Mouse (Mus musculus) midbrain, embryonic 10.5 days (tissue): ENCODE data around the gene Hdac11. TPM values are rescaled to one million over a fixed set of nuclear protein-coding genes. Genes with fewer than 3 reads are reported as not detected.
"Not testable (repeated sequence)": the region's sequence is repeated elsewhere in the genome, so short reads cannot be mapped to it uniquely, and the experiment has no call there.

ENCODE experiments used
- DNase-seq: peaks from one replicate; pipeline ENCODE4 v3.0.0-alpha.2; 2017; ENCODE audit warnings: low spot score
- H3K27ac ChIP-seq: fragments of 300-500 bp; sonication (generic); replicated peaks from 2 replicates; pipeline ENCODE4 v1.5.1; 2016; ENCODE audit warnings: mild to moderate bottlenecking
- H3K27me3 ChIP-seq: fragments of 300-500 bp; sonication (generic); 2 replicates; pipeline ENCODE4 v1.6.1; 2016; ENCODE audit warnings: low read depth, mild to moderate bottlenecking; ENCODE audit not compliant: poor library complexity, severe bottlenecking
- H3K36me3 ChIP-seq: fragments of 300-500 bp; sonication (generic); 2 replicates; pipeline ENCODE4 v1.6.1; 2016; ENCODE audit warnings: mild to moderate bottlenecking, moderate library complexity
- H3K4me1 ChIP-seq: fragments of 300-500 bp; sonication (generic); 2 replicates; pipeline ENCODE4 v1.6.1; 2016
- H3K4me3 ChIP-seq: fragments of 300-500 bp; sonication (generic); 2 replicates; pipeline ENCODE4 v1.5.1; 2016; ENCODE audit warnings: mild to moderate bottlenecking, moderate library complexity
- H3K9me3 ChIP-seq: fragments of 300-500 bp; sonication (generic); replicated peaks from 2 replicates; pipeline ENCODE4 v1.6.1; 2016; ENCODE audit warnings: mild to moderate bottlenecking
- WGBS: fragments of 180-500 bp; shearing (Covaris S2); methylation state at CpG from one replicate; pipeline ENCODE4 v1.1.7; 2016; 5-methylcytosine and 5-hydroxymethylcytosine counted together
- polyA plus RNA-seq: library from polyadenylated mRNA; unstranded; fragments of >200 nt; fragmentation: Nextera tagmentation; extraction: Ambion mirVana; gene quantifications from 2 replicates; pipeline ENCODE4 v1.2.1, GENCODE M21; 2016

Gene Hdac11
- polyA plus RNA-seq, 1 experiment from 2014 or later = 9.4 TPM

- Histone ChIP-seq H3K9me3 (0 out of 2 replicates have a peak, but pooled peaks cover 4% of the 10 kb centered on the region), H3K4me1 (peaks cover 38% of the 10 kb centered on the region), H3K27ac (peak overlapping the region; percentile 90), H3K27me3 (peaks cover 28% of the 10 kb centered on the region), H3K36me3 (peaks cover 4% of the 10 kb centered on the region; the same call in 1 of the 2 replicates), H3K4me3 (peak overlapping the region; percentile 64)
- no peak for DNase-seq
- WGBS = 4% methylated on average over 9 of the region's 9 CpGs
Observed at GRCm38 (mm10) chr6:91117149-91117548, 39.3 kb upstream of the Hdac11 start.

GRCm38 (mm10) chr6:91118526-91118925 lies 37.9 kb upstream of the Hdac11 start:
- Histone ChIP-seq H3K27me3 (peaks cover 28% of the 10 kb centered on the region), H3K9me3 (0 out of 2 replicates have a peak, but pooled peaks cover 4% of the 10 kb centered on the region), H3K27ac (no peak overlapping the region), H3K4me3 (no peak overlapping the region), H3K36me3 (no peaks in the 10 kb centered on the region), H3K4me1 (peaks cover 38% of the 10 kb centered on the region)
- DNase-seq = no peak

GRCm38 (mm10) chr6:91120206-91120605 lies 36.3 kb upstream of the Hdac11 start:
- peaks cover 35% of the 10 kb centered on the region for H3K4me1 ChIP-seq
- DNase-seq = no peak
- no peaks in the 10 kb centered on the region for H3K36me3 ChIP-seq
- WGBS = 72% methylated on average over 2 of the region's 2 CpGs
- 0 out of 2 replicates have a peak, but pooled peaks cover 4% of the 10 kb centered on the region for H3K9me3 ChIP-seq
- H3K27me3 ChIP-seq = peaks cover 28% of the 10 kb centered on the region
- H3K4me3 ChIP-seq = no peak overlapping the region
- no peak overlapping the region for H3K27ac ChIP-seq

GRCm38 (mm10) chr6:91121089-91121488 lies 35.4 kb upstream of the Hdac11 start:
- H3K4me1 ChIP-seq = peaks cover 27% of the 10 kb centered on the region
- H3K27me3 ChIP-seq = peaks cover 23% of the 10 kb centered on the region
- not testable (repeated sequence) for H3K27ac ChIP-seq, H3K4me3 ChIP-seq, H3K9me3 ChIP-seq, DNase-seq, H3K36me3 ChIP-seq
- 92% methylated on average over 7 of the region's 7 CpGs for whole genome bisulfite sequencing

- H3K27me3 ChIP-seq = peaks cover 9% of the 10 kb centered on the region; the same call in 1 of the 2 replicates
- H3K4me3 ChIP-seq = no peak overlapping the region
- 0 out of 2 replicates have a peak, but pooled peaks cover 4% of the 10 kb centered on the region for H3K9me3 ChIP-seq
- H3K4me1 ChIP-seq = peaks cover 6% of the 10 kb centered on the region; the same call in 1 of the 2 replicates
- 85% methylated on average over 3 of the region's 3 CpGs for WGBS
- no peak for DNase-seq
- no peaks in the 10 kb centered on the region for H3K36me3 ChIP-seq
- H3K27ac ChIP-seq = no peak overlapping the region
Observed at GRCm38 (mm10) chr6:91123453-91123852, 33.0 kb upstream of the Hdac11 start.

GRCm38 (mm10) chr6:91124286-91125227 lies 31.9 kb upstream of the Hdac11 start:
- Histone ChIP-seq H3K9me3 (0 out of 2 replicates have a peak, but pooled peaks cover 4% of the 10 kb centered on the region), H3K4me3 (no peak overlapping the region), H3K36me3 (no peaks in the 10 kb centered on the region), H3K27ac (no peak overlapping the region), H3K27me3 (no peaks in the 10 kb centered on the region), H3K4me1 (peaks cover 6% of the 10 kb centered on the region; the same call in 1 of the 2 replicates)
- WGBS = 49% methylated on average over 7 of the region's 7 CpGs
- no peak for DNase-seq

- no peak overlapping the region for H3K4me3 ChIP-seq
- WGBS = 89% methylated on average over 2 of the region's 2 CpGs
- no peaks in the 10 kb centered on the region for H3K36me3 ChIP-seq
Observed at GRCm38 (mm10) chr6:91125228-91125585, 31.3 kb upstream of the Hdac11 start.

GRCm38 (mm10) chr6:91128996-91129395 lies 27.5 kb upstream of the Hdac11 start:
- Histone ChIP-seq H3K4me1 (peaks cover 6% of the 10 kb centered on the region; the same call in 1 of the 2 replicates), H3K4me3 (no peak overlapping the region), H3K27ac (no peak overlapping the region), H3K9me3 (no peaks in the 10 kb centered on the region), H3K36me3 (no peaks in the 10 kb centered on the region), H3K27me3 (no peaks in the 10 kb centered on the region)
- 51% methylated on average over 4 of the region's 4 CpGs for WGBS
- no peak for DNase-seq

More at GRCm38 (mm10) chr6:91125228-91125585, 31.3 kb upstream of the Hdac11 start:
- Histone ChIP-seq H3K27ac (no peak overlapping the region), H3K4me1 (peaks cover 6% of the 10 kb centered on the region; the same call in 1 of the 2 replicates), H3K9me3 (0 out of 2 replicates have a peak, but pooled peaks cover 4% of the 10 kb centered on the region), H3K27me3 (no peaks in the 10 kb centered on the region)
- no peak for DNase-seq

GRCm38 (mm10) chr6:91130856-91131255 lies 25.6 kb upstream of the Hdac11 start:
- DNase-seq = no peak
- Histone ChIP-seq H3K4me1 (no peaks in the 10 kb centered on the region), H3K36me3 (no peaks in the 10 kb centered on the region), H3K4me3 (no peak overlapping the region), H3K27me3 (no peaks in the 10 kb centered on the region), H3K27ac (no peak overlapping the region), H3K9me3 (no peaks in the 10 kb centered on the region)
- 60% methylated on average over 1 of the region's 1 CpGs for WGBS

GRCm38 (mm10) chr6:91137343-91137956 lies 19.0 kb upstream of the Hdac11 start:
- no peaks in the 10 kb centered on the region for H3K4me1 ChIP-seq
- H3K9me3 ChIP-seq = no peaks in the 10 kb centered on the region
- 87% methylated on average over 10 of the region's 10 CpGs for whole genome bisulfite sequencing
- H3K27ac ChIP-seq = no peak overlapping the region
- DNase-seq = no peak
- no peaks in the 10 kb centered on the region for H3K27me3 ChIP-seq
- H3K36me3 ChIP-seq = no peaks in the 10 kb centered on the region
- no peak overlapping the region for H3K4me3 ChIP-seq

GRCm38 (mm10) chr6:91139846-91140245 lies 16.6 kb upstream of the Hdac11 start:
- Histone ChIP-seq H3K36me3 (no peaks in the 10 kb centered on the region), H3K27me3 (no peaks in the 10 kb centered on the region), H3K4me3 (no peak overlapping the region), H3K9me3 (no peaks in the 10 kb centered on the region), H3K27ac (no peak overlapping the region), H3K4me1 (no peaks in the 10 kb centered on the region)
- 34% methylated on average over 4 of the region's 4 CpGs for WGBS
- DNase-seq = peak; percentile 63

GRCm38 (mm10) chr6:91145056-91145455 lies 11.4 kb upstream of the Hdac11 start:
- H3K36me3 ChIP-seq = no peaks in the 10 kb centered on the region
- H3K27ac ChIP-seq = no peak overlapping the region
- H3K9me3 ChIP-seq = no peaks in the 10 kb centered on the region
- no peak overlapping the region for H3K4me3 ChIP-seq
- DNase-seq = no peak
- WGBS = 77% methylated on average over 3 of the region's 3 CpGs
- peaks cover 14% of the 10 kb centered on the region for H3K4me1 ChIP-seq
- H3K27me3 ChIP-seq = no peaks in the 10 kb centered on the region

GRCm38 (mm10) chr6:91145572-91145971 lies 10.9 kb upstream of the Hdac11 start:
- H3K27me3 ChIP-seq = no peaks in the 10 kb centered on the region
- no peak for DNase-seq
- H3K27ac ChIP-seq = peak overlapping the region; percentile 67; the same call in 1 of the 2 replicates
- H3K4me3 ChIP-seq = no peak overlapping the region
- peaks cover 14% of the 10 kb centered on the region for H3K4me1 ChIP-seq
- no peaks in the 10 kb centered on the region for H3K36me3 ChIP-seq
- H3K9me3 ChIP-seq = no peaks in the 10 kb centered on the region
- WGBS = 79% methylated on average over 5 of the region's 5 CpGs
